Mouse (Mus musculus) MEL (cell line): ENCODE results near the gene Rab3a. TPM values are rescaled to one million over a fixed set of nuclear protein-coding genes. Genes with fewer than 3 reads are reported as not detected.
A peak's percentile ranks its signal among the peaks of the same experiment; 100 is the strongest.

Experiments used
- DNase-seq: peaks from one replicate; pipeline ENCODE4 v3.0.0; 2011; ENCODE audit warnings: low read depth, low spot score
- H3K27ac ChIP-seq: 2 replicates; pipeline ENCODE4 v1.5.1; 2012; ENCODE audit warnings: low read depth, mild to moderate bottlenecking, control low read depth, low read length, moderate library complexity; ENCODE audit not compliant: control insufficient read depth
- H3K27me3 ChIP-seq, 2 experiments: fragments of 150-350 bp in 1 of 2; sonication (generic) in 1 of 2; 2 replicates each; pipeline ENCODE4 v1.6.1; 2012; ENCODE audit warnings: low read length in 2 of 2, mild to moderate bottlenecking in 2 of 2, improper control_type of control experiment in 1 of 2, moderate library complexity in 1 of 2; ENCODE audit not compliant: insufficient read depth in 2 of 2, control insufficient read depth in 1 of 2
- H3K36me3 ChIP-seq, 2 experiments: 2 replicates each; pipeline ENCODE4 v1.6.1; 2012 to 2014; ENCODE audit warnings: low read length in 2 of 2, improper control_type of control experiment in 1 of 2, inconsistent platforms in 1 of 2, mild to moderate bottlenecking in 1 of 2; ENCODE audit not compliant: insufficient read depth in 2 of 2, control insufficient read depth in 1 of 2
- H3K4me1 ChIP-seq, 2 experiments: fragments of 150-350 bp in 1 of 2; sonication (generic) in 1 of 2; 2 replicates each; pipeline ENCODE4 v1.6.1; 2012; ENCODE audit warnings: low read length in 2 of 2, improper control_type of control experiment in 1 of 2, mild to moderate bottlenecking in 1 of 2; ENCODE audit not compliant: insufficient read depth in 2 of 2, control insufficient read depth in 1 of 2
- H3K4me3 ChIP-seq, 2 experiments: fragments of 150-350 bp in 1 of 2; sonication (generic) in 1 of 2; 2 replicates each; pipeline ENCODE4 v1.5.1; 2012; ENCODE audit warnings: low read depth in 2 of 2, low read length in 2 of 2, mild to moderate bottlenecking in 2 of 2, moderate library complexity in 2 of 2, control low read depth in 1 of 2, improper control_type of control experiment in 1 of 2; ENCODE audit not compliant: control insufficient read depth in 1 of 2, insufficient read depth in 1 of 2
- H3K79me2 ChIP-seq: 2 replicates; pipeline ENCODE4 v1.6.1; 2012; ENCODE audit warnings: mild to moderate bottlenecking, low read length, moderate library complexity; ENCODE audit not compliant: control insufficient read depth, poor library complexity, insufficient read depth
- H3K9ac ChIP-seq: 2 replicates; pipeline ENCODE4 v1.6.1; 2012; ENCODE audit warnings: low read depth, mild to moderate bottlenecking, control low read depth, low read length, moderate library complexity; ENCODE audit not compliant: control insufficient read depth, poor library complexity, severe bottlenecking
- H3K9me3 ChIP-seq: fragments of 150-350 bp; sonication (generic); replicated peaks from 2 replicates; pipeline ENCODE4 v1.6.1; 2012; ENCODE audit warnings: mild to moderate bottlenecking, low read length, improper control_type of control experiment, moderate library complexity; ENCODE audit not compliant: insufficient read depth
- BHLHE40 ChIP-seq: IDR thresholded peaks from 2 replicates; pipeline ENCODE4 v1.6.1; 2012; ENCODE audit warnings: low read depth, mild to moderate bottlenecking, inconsistent platforms, low read length, improper control_type of control experiment, borderline replicate concordance
- CHD1 ChIP-seq: IDR thresholded peaks from 2 replicates; pipeline ENCODE4 v1.6.1; 2012; ENCODE audit warnings: low read depth, mild to moderate bottlenecking, inconsistent platforms, low read length, improper control_type of control experiment
- CHD2 ChIP-seq: IDR thresholded peaks from 2 replicates; pipeline ENCODE4 v1.6.1; 2011; ENCODE audit warnings: low read length, improper control_type of control experiment
- ELF1 ChIP-seq: IDR thresholded peaks from 2 replicates; pipeline ENCODE4 v1.6.1; 2014; ENCODE audit warnings: low read depth, mild to moderate bottlenecking, inconsistent platforms, low read length, improper control_type of control experiment, moderate library complexity
- EP300 ChIP-seq, 2 experiments: IDR thresholded peaks; 2 replicates each; pipeline ENCODE4 v1.6.1; 2011; ENCODE audit warnings: improper control_type of control experiment in 2 of 2, low read length in 2 of 2, low read depth in 1 of 2, mild to moderate bottlenecking in 1 of 2
- ETS1 ChIP-seq: IDR thresholded peaks from 2 replicates; pipeline ENCODE4 v1.6.1; 2012; ENCODE audit warnings: low read depth, mild to moderate bottlenecking, inconsistent platforms, low read length, improper control_type of control experiment, moderate library complexity
- GABPA ChIP-seq: IDR thresholded peaks from 2 replicates; pipeline ENCODE4 v1.6.1; 2012; ENCODE audit warnings: low read depth, mild to moderate bottlenecking, inconsistent platforms, low read length, improper control_type of control experiment, moderate library complexity
- GATA1 ChIP-seq: IDR thresholded peaks from 2 replicates; pipeline ENCODE4 v1.6.1; 2011; ENCODE audit warnings: low read depth, low read length, improper control_type of control experiment
- KAT2A ChIP-seq: conservative IDR thresholded peaks from 2 replicates; pipeline ENCODE4 v1.6.1; 2012; ENCODE audit warnings: low read depth, low read length, improper control_type of control experiment, inconsistent platforms
- MAX ChIP-seq: IDR thresholded peaks from 2 replicates; pipeline ENCODE4 v1.6.1; 2011; ENCODE audit warnings: low read length, improper control_type of control experiment
- MAZ ChIP-seq: IDR thresholded peaks from 2 replicates; pipeline ENCODE4 v1.6.1; 2012; ENCODE audit warnings: low read depth, mild to moderate bottlenecking, inconsistent platforms, low read length, improper control_type of control experiment
- MEF2A ChIP-seq: IDR thresholded peaks from 2 replicates; pipeline ENCODE4 v1.6.1; 2014; ENCODE audit warnings: low read depth, mild to moderate bottlenecking, inconsistent platforms, low read length, improper control_type of control experiment; ENCODE audit not compliant: poor library complexity, insufficient replicate concordance, severe bottlenecking; ENCODE audit errors: extremely low read depth
- MXI1 ChIP-seq: IDR thresholded peaks from 2 replicates; pipeline ENCODE4 v1.6.1; 2011; ENCODE audit warnings: mild to moderate bottlenecking, low read depth, low read length, improper control_type of control experiment
- MYB ChIP-seq: IDR thresholded peaks from 2 replicates; pipeline ENCODE4 v1.6.1; 2011; ENCODE audit warnings: mild to moderate bottlenecking, low read depth, low read length, improper control_type of control experiment
- MYC ChIP-seq: IDR thresholded peaks from 2 replicates; pipeline ENCODE4 v1.6.1; 2011; ENCODE audit warnings: low read depth, mild to moderate bottlenecking, low read length, improper control_type of control experiment, moderate library complexity
- NELFE ChIP-seq: IDR thresholded peaks from 2 replicates; pipeline ENCODE4 v1.6.1; 2011; ENCODE audit warnings: low read depth, low read length, improper control_type of control experiment
- NRF1 ChIP-seq: IDR thresholded peaks from 2 replicates; pipeline ENCODE4 v1.6.1; 2014; ENCODE audit warnings: low read depth, mild to moderate bottlenecking, inconsistent platforms, low read length, improper control_type of control experiment, moderate library complexity; ENCODE audit not compliant: poor library complexity, insufficient read depth, severe bottlenecking
- POLR2A ChIP-seq, 2 experiments: IDR thresholded peaks; 2 replicates each; pipeline ENCODE4 v1.6.1; 2011 to 2012; ENCODE audit warnings: low read length in 2 of 2, mild to moderate bottlenecking in 2 of 2, control low read depth in 1 of 2, improper control_type of control experiment in 1 of 2, low read depth in 1 of 2, moderate library complexity in 1 of 2; ENCODE audit not compliant: control insufficient read depth in 1 of 2, insufficient read depth in 1 of 2, poor library complexity in 1 of 2
- RAD21 ChIP-seq: IDR thresholded peaks from 2 replicates; pipeline ENCODE4 v1.6.1; 2011; ENCODE audit warnings: mild to moderate bottlenecking, low read depth, low read length, improper control_type of control experiment
- RCOR1 ChIP-seq: IDR thresholded peaks from 2 replicates; pipeline ENCODE4 v1.6.1; 2012; ENCODE audit warnings: low read depth, mild to moderate bottlenecking, inconsistent platforms, low read length, improper control_type of control experiment
- SIN3A ChIP-seq: IDR thresholded peaks from 2 replicates; pipeline ENCODE4 v1.6.1; 2012; ENCODE audit warnings: low read length, improper control_type of control experiment, inconsistent platforms
- SMC3 ChIP-seq: IDR thresholded peaks from 2 replicates; pipeline ENCODE4 v1.6.1; 2011; ENCODE audit warnings: low read depth, low read length, improper control_type of control experiment
- TAL1 ChIP-seq: IDR thresholded peaks from 2 replicates; pipeline ENCODE4 v1.6.1; 2012; ENCODE audit warnings: mild to moderate bottlenecking, inconsistent platforms, low read length, moderate library complexity, mixed read lengths
- TBP ChIP-seq: IDR thresholded peaks from 2 replicates; pipeline ENCODE4 v1.8.0; 2011; ENCODE audit warnings: low read depth, low read length, improper control_type of control experiment
- TCF12 ChIP-seq: IDR thresholded peaks from 2 replicates; pipeline ENCODE4 v1.6.1; 2014; ENCODE audit warnings: low read depth, mild to moderate bottlenecking, inconsistent platforms, low read length, improper control_type of control experiment, moderate library complexity
- UBTF ChIP-seq: IDR thresholded peaks from 2 replicates; pipeline ENCODE4 v1.6.1; 2012; ENCODE audit warnings: low read depth, mild to moderate bottlenecking, inconsistent platforms, low read length, improper control_type of control experiment, moderate library complexity, borderline replicate concordance; ENCODE audit not compliant: insufficient read depth
- USF1 ChIP-seq: IDR thresholded peaks from 2 replicates; pipeline ENCODE4 v1.6.1; 2014; ENCODE audit warnings: low read depth, mild to moderate bottlenecking, inconsistent platforms, low read length, improper control_type of control experiment, moderate library complexity
- ZC3H11A ChIP-seq: IDR thresholded peaks from 2 replicates; pipeline ENCODE4 v1.6.1; 2012; ENCODE audit warnings: low read depth, mild to moderate bottlenecking, inconsistent platforms, low read length, improper control_type of control experiment
- ZKSCAN1 ChIP-seq: IDR thresholded peaks from 2 replicates; pipeline ENCODE4 v1.6.1; 2012; ENCODE audit warnings: low read depth, mild to moderate bottlenecking, inconsistent platforms, low read length, improper control_type of control experiment, moderate library complexity
- ZMIZ1 ChIP-seq: IDR thresholded peaks from 2 replicates; pipeline ENCODE4 v1.6.1; 2012; ENCODE audit warnings: low read depth, mild to moderate bottlenecking, inconsistent platforms, low read length, improper control_type of control experiment, moderate library complexity
- ZNF384 ChIP-seq: IDR thresholded peaks from 2 replicates; pipeline ENCODE4 v1.6.1; 2012; ENCODE audit warnings: low read depth, mild to moderate bottlenecking, inconsistent platforms, low read length, improper control_type of control experiment
- polyA plus RNA-seq, 2 experiments: library from polyadenylated mRNA; stranded (reverse) in 1 of 2; unstranded in 1 of 2; fragments of >175 nt in 1 of 2; fragments of >200 nt in 1 of 2; gene quantifications; 2 replicates each; pipeline versions ENCODE4 v1.2.1 to v1.2.4; 2012; ENCODE audit warnings: low replicate concordance in 2 of 2, low read depth in 1 of 2; ENCODE audit not compliant: insufficient read length in 2 of 2, insufficient read depth in 1 of 2, missing spikeins in 1 of 2
- total RNA-seq: library from RNA; depleted of rRNA; stranded (reverse); fragments of 300-350 nt; gene quantifications from 2 replicates; pipeline ENCODE4 v1.2.3, GENCODE M21; 2012

Rab3a gene
- total and polyA plus RNA-seq, 3 experiments, result 1.8 to 5.6 TPM; not detected in 1

- H3K4me3 ChIP-seq, result no peak overlapping the region
- H3K4me1 ChIP-seq, result peaks cover 4 to 13% of the 10 kb centered on the region in 2 experiments; a peak in 3 of 4 replicates
- no peak for TF ChIP-seq EP300 (IDR thresholded peaks at IDR 0.05; ENCODE audit: low read depth in 1 of 2, low read length in 2 of 2)
- TF ChIP-seq ZKSCAN1, result no peak
- TF ChIP-seq NRF1, result no peak
- no peak for TF ChIP-seq ZC3H11A
- no peak for TF ChIP-seq GATA1
- TF ChIP-seq MAZ, result no peak
- no peak for TF ChIP-seq MXI1
- no peak for TF ChIP-seq TAL1
- no peak for TF ChIP-seq POLR2A (IDR thresholded peaks at IDR 0.05; ENCODE audit: control insufficient read depth in 1 of 2, insufficient read depth in 1 of 2, low read depth in 1 of 2, low read length in 2 of 2, poor library complexity in 1 of 2)
- TF ChIP-seq MYC, result no peak
- H3K9ac ChIP-seq, result no peak overlapping the region
- H3K9me3 ChIP-seq, result no peaks in the 10 kb centered on the region
- H3K79me2 ChIP-seq, result no peaks in the 10 kb centered on the region
- peaks cover 0 to 5% of the 10 kb centered on the region in 2 experiments; a peak in 3 of 4 replicates for H3K36me3 ChIP-seq
- no peak overlapping the region for H3K27ac ChIP-seq
- no peaks in the 10 kb centered on the region for H3K27me3 ChIP-seq
- no peak for DNase-seq
Observed at GRCm38 (mm10) chr8:70768956-70769355, 14.5 kb downstream of the Rab3a start.

- Histone ChIP-seq H3K79me2 (no peaks in the 10 kb centered on the region), H3K4me1 (peaks cover 2 to 11% of the 10 kb centered on the region in 2 experiments; a peak in 3 of 4 replicates), H3K9me3 (no peaks in the 10 kb centered on the region), H3K9ac (no peak overlapping the region), H3K4me3 (no peak overlapping the region), H3K27me3 (no peaks in the 10 kb centered on the region), H3K27ac (no peak overlapping the region), H3K36me3 (peaks cover 0 to 4% of the 10 kb centered on the region in 2 experiments; a peak in 3 of 4 replicates)
- peak; percentile 96 for DNase-seq
- TF ChIP-seq RCOR1, result no peak
- no peak for TF ChIP-seq TBP
- 0 out of 2 replicates have a peak, but pooled peaks have one; percentile 41 for TF ChIP-seq ZNF384
- no peak for TF ChIP-seq ETS1
- TF ChIP-seq TCF12, result no peak
- TF ChIP-seq ELF1, result no peak
- TF ChIP-seq BHLHE40, result no peak
- TF ChIP-seq NRF1, result peak; percentile 73
- no peak for TF ChIP-seq UBTF
- TF ChIP-seq MEF2A, result no peak
- no peak for TF ChIP-seq POLR2A (IDR thresholded peaks at IDR 0.05; ENCODE audit: control insufficient read depth in 1 of 2, insufficient read depth in 1 of 2, low read depth in 1 of 2, low read length in 2 of 2, poor library complexity in 1 of 2)
- TF ChIP-seq MAZ, result no peak
- no peak for TF ChIP-seq TAL1
- TF ChIP-seq ZC3H11A, result no peak
- peak; percentile 76 for TF ChIP-seq SIN3A
- peak; percentile 82 for TF ChIP-seq SMC3
- no peak for TF ChIP-seq ZKSCAN1
- TF ChIP-seq NELFE, result no peak
- TF ChIP-seq GABPA, result no peak
- TF ChIP-seq CHD1, result no peak
- peak; percentile 50 for TF ChIP-seq RAD21
- peak in 1 of 2 experiments; percentile 31; a peak in 2 of 4 replicates for TF ChIP-seq EP300 (IDR thresholded peaks at IDR 0.05; ENCODE audit: low read depth in 1 of 2, low read length in 2 of 2)
- no peak for TF ChIP-seq KAT2A
- no peak for TF ChIP-seq ZMIZ1
- no peak for TF ChIP-seq CHD2
- TF ChIP-seq USF1, result no peak
- peak; percentile 89 for TF ChIP-seq MAX
- no peak for TF ChIP-seq MYB
Observed at GRCm38 (mm10) chr8:70769359-70769758, 14.9 kb downstream of the Rab3a start.
